Mouse (Mus musculus) intestine, embryonic 16.5 days (tissue): ENCODE measurements around the gene Abcb9. TPM values are rescaled to one million over a fixed set of nuclear protein-coding genes. Genes with fewer than 3 reads are reported as not detected.
A peak's percentile ranks its signal among the peaks of the same experiment; 100 is the strongest.

Experiments used
- ATAC-seq: fragments of 200-750 bp; cut with Nextera tagmentation; 2 replicates; pipeline ENCODE4 v1.8.0; 2017; ENCODE audit warnings: moderate TSS enrichment, moderate library complexity
- H3K27ac ChIP-seq: fragments of 300-500 bp; sonication (generic); 2 replicates; pipeline ENCODE4 v1.5.1; 2014; ENCODE audit warnings: mild to moderate bottlenecking, low read length
- H3K27me3 ChIP-seq: fragments of 300-500 bp; sonication (generic); replicated peaks from 2 replicates; pipeline ENCODE4 v1.6.1; 2014; ENCODE audit warnings: low read length, control low read depth, mixed read lengths; ENCODE audit not compliant: control insufficient read depth, insufficient read depth
- H3K36me3 ChIP-seq: fragments of 300-500 bp; sonication (generic); 2 replicates; pipeline ENCODE4 v1.6.1; 2014; ENCODE audit warnings: low read length, control low read depth; ENCODE audit not compliant: control insufficient read depth, insufficient read depth
- H3K4me1 ChIP-seq: fragments of 300-500 bp; sonication (generic); 2 replicates; pipeline ENCODE4 v1.6.1; 2014; ENCODE audit warnings: low read length, control low read depth, mixed read lengths; ENCODE audit not compliant: control insufficient read depth, insufficient read depth
- H3K4me2 ChIP-seq: fragments of 300-500 bp; sonication (generic); 2 replicates; pipeline ENCODE4 v1.6.1; 2014; ENCODE audit warnings: low read depth, low read length, control low read depth
- H3K4me3 ChIP-seq: fragments of 300-500 bp; sonication (generic); 2 replicates; pipeline ENCODE4 v1.5.1; 2014; ENCODE audit warnings: mild to moderate bottlenecking, low read length
- H3K9ac ChIP-seq: fragments of 300-500 bp; sonication (generic); 2 replicates; pipeline ENCODE4 v1.6.1; 2014; ENCODE audit warnings: low read depth, low read length
- H3K9me3 ChIP-seq: fragments of 300-500 bp; sonication (generic); 2 replicates; pipeline ENCODE4 v1.6.1; 2016; ENCODE audit warnings: low read length, control low read depth; ENCODE audit not compliant: control insufficient read depth
- WGBS: fragments of 180-500 bp; shearing (Covaris S2); extraction: QIAGEN DNeasy Blood & Tissue Kit; methylation state at CpG from one replicate; pipeline ENCODE4 v1.1.7; 2014; 5-methylcytosine and 5-hydroxymethylcytosine counted together
- polyA plus RNA-seq: library from polyadenylated mRNA; unstranded; fragments of >200 nt; fragmentation: Nextera tagmentation; extraction: Ambion mirVana; gene quantifications from 2 replicates; pipeline ENCODE4 v1.2.1, GENCODE M21; 2015

Abcb9 gene
- polyA plus RNA-seq, 1 experiment from 2014 or later = 2.5 TPM

DNA sequence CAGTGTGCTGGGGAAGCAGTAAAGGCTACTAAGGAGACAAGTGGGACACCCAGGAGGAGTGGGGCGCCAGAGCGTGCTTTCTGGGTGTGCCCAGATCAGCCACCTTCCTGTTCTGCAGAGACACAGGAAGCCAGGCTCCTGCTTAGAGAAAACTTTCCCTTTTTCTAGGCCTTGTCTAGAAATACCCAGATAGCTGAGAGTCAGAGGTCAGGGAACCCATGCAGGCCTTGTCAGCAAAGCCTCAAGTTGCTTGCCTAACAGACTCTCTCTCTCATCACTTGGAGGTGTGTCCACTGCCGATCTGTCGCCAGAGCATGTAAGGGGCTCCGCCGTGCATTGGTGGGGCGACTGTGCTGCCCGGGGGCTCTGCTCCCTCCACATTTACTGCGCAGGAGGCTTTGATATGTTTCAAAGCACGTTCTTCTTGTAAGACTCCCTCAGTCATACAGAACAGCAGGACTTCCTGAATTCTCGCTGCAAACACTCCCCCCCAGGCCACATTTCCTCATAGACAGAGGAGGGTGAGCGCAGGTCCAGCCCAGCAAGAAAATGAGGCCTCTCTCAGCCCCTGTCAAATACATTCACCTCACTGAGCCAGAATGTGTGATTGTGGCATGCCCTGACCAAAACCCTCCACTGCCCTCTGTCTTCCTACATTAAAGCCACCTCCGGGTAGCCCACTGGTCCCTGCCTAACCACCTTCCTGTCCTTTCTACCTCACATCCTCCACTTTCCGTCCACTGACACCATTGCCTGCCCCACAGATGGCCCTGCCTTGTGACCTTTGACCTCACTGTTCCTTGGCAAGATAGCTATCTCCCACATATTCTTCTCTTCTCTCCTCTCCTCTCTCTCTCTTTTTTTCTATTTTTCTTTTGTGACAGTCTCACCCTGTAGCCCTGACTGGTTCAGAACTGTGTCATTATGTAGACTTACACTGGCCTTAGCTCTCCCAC is 45.2 kb downstream of the Abcb9 start:
- H3K4me3 ChIP-seq = no peak overlapping the region
- H3K9ac ChIP-seq = peak overlapping the region; percentile 35

DNA sequence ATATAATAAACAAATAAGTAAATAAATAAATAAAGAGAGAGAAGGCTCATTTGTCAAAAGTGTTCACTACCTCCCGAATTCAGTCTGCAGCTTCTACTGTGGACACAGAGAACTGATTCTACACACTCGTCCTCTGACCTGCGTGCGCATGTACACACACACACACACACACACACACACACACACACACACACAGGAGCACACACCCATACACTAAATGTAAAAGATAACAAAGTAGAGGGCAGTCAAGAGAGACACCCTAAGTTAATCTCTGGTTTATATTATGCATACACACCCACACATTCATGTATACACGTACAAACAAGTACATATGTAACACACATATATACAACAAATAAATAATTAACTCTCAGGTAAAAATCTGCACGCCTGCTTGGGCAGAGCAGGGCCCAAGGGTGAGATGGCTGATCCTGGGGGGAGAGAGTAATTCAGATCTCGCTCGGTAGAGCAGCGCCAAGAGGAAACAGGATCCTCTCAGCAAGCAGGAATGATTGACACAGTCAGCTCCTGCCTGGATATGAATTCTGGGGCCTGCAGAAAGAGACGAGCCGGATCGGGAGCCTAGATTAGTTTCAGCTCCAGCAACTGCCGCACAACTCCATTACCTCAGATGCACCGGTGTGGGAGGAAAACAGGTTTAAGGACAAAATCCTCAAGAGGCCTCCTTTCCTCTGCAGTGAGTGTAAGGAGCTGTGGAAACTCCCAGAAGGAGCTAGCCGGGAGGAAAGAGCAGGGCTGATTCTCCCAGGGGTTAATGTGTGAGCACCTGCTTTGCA is 46.2 kb downstream of the Abcb9 start:
- peak overlapping the region; percentile 10; the same call in 1 of the 2 replicates for H3K4me2 ChIP-seq
- peaks cover 19% of the 10 kb centered on the region for H3K4me1 ChIP-seq
- H3K36me3 ChIP-seq = no peaks in the 10 kb centered on the region
- peak overlapping the region; percentile 35 for H3K9ac ChIP-seq
- peak overlapping the region; percentile 82 for H3K27ac ChIP-seq
- no peak for ATAC-seq
- H3K4me3 ChIP-seq = no peak overlapping the region
- H3K27me3 ChIP-seq = no peaks in the 10 kb centered on the region
- no peaks in the 10 kb centered on the region for H3K9me3 ChIP-seq
- WGBS = 66% methylated on average over 15 of the region's 15 CpGs

More for the DNA sequence above, 45.2 kb downstream of the Abcb9 start:
- no peaks in the 10 kb centered on the region for H3K9me3 ChIP-seq
- ATAC-seq = peak; percentile 36
- H3K4me1 ChIP-seq = peaks cover 19% of the 10 kb centered on the region
- H3K27me3 ChIP-seq = no peaks in the 10 kb centered on the region
- WGBS = 56% methylated on average over 14 of the region's 14 CpGs
- H3K27ac ChIP-seq = peak overlapping the region; percentile 82
- no peaks in the 10 kb centered on the region for H3K36me3 ChIP-seq
- H3K4me2 ChIP-seq = peak overlapping the region; percentile 10; the same call in 1 of the 2 replicates

DNA sequence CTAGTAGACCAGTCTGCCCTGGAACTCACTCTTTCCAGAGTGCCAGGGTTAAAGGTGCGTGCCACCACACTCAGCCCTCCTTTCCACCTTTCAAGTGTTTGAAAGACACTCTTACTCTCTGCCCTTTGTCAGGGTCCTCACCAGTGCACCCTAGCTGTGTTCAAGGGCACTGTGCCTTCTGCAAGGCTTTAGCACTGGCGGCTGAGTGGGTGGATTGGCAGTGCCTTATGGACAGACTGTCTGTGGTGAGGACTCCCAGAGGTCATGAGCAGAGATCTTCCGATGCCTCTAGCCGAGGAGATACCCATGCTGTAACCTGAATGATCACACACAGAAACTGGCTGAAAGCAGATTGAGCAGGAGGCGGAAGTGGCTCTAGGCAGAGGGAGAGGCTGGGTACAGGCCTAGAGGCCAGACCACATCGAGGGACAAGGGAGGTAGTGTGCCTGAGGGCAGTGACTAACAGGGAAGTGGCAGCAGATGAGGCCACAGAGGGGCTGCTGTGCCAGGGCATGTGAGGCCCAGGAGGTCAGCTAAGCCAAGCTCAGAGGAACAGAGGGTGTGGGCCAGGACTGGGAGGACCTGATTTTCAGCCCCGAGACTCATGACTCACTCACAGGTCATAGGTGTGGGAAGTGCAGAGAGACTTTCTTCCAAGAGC is 48.7 kb downstream of the Abcb9 start:
- Histone ChIP-seq H3K4me2 (no peak overlapping the region), H3K9me3 (no peaks in the 10 kb centered on the region), H3K4me1 (peaks cover 23% of the 10 kb centered on the region), H3K9ac (peak overlapping the region; percentile 36; the same call in 1 of the 2 replicates), H3K4me3 (no peak overlapping the region), H3K27me3 (no peaks in the 10 kb centered on the region), H3K36me3 (no peaks in the 10 kb centered on the region), H3K27ac (peak overlapping the region; percentile 73)
- ATAC-seq = peak; percentile 89
- 60% methylated on average over 7 of the region's 7 CpGs for WGBS

DNA sequence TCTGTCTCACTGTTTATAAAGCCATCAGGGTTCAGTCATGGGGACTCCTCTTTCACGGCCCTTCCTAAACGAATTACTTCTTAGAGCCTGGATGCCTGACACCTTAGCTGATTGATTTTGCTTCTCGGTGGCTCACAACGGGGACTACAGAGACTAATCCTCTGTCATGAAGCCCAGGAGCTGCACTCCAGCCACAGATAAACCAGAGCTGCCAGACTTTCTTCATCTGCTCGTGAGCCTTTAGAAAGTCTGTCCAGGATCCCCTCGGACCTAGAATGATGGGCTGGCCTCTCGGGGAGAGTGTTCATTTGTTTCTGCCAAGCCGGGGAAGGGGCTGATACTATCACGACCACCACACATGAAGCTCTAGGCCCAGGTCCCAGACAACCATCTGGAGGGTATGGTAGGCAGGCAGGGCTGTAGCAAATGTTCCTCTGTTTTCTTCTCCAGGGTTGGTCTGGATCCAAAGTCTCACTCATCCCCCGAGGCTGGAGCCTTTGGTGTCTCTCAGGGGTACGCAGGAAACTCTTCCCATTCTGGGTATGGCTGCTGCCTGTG is 50.1 kb downstream of the Abcb9 start:
- Histone ChIP-seq H3K36me3 (no peaks in the 10 kb centered on the region), H3K9ac (no peak overlapping the region), H3K4me1 (peaks cover 21% of the 10 kb centered on the region), H3K27me3 (no peaks in the 10 kb centered on the region), H3K27ac (no peak overlapping the region), H3K4me2 (no peak overlapping the region), H3K4me3 (no peak overlapping the region), H3K9me3 (no peaks in the 10 kb centered on the region)
- ATAC-seq = no peak
- WGBS = 36% methylated on average over 11 of the region's 11 CpGs

DNA sequence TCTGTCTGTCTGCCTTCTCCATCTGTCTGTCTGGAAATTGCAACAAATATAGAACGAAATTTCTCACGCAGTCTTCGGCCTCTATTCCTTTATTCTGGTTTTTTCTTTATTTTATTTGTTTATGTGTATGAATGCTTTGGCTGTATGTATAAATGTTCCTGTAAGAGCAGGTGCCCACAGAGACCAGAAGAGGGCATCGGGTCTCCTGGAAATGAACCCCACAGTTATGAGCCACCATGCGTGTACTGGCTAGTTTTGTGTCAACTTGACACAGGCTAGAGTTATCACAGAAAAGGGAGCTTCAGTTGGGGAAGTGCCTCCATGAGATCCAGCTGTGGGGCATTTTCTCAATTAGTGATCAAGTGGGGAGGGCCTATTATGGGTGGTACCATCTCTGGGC is 51.6 kb downstream of the Abcb9 start:
- Histone ChIP-seq H3K4me2 (no peak overlapping the region), H3K4me1 (peaks cover 7% of the 10 kb centered on the region), H3K9ac (no peak overlapping the region), H3K9me3 (no peaks in the 10 kb centered on the region), H3K27me3 (no peaks in the 10 kb centered on the region), H3K4me3 (no peak overlapping the region), H3K27ac (peak overlapping the region; percentile 60), H3K36me3 (no peaks in the 10 kb centered on the region)
- WGBS = 80% methylated on average over 5 of the region's 5 CpGs
- ATAC-seq = no peak

DNA sequence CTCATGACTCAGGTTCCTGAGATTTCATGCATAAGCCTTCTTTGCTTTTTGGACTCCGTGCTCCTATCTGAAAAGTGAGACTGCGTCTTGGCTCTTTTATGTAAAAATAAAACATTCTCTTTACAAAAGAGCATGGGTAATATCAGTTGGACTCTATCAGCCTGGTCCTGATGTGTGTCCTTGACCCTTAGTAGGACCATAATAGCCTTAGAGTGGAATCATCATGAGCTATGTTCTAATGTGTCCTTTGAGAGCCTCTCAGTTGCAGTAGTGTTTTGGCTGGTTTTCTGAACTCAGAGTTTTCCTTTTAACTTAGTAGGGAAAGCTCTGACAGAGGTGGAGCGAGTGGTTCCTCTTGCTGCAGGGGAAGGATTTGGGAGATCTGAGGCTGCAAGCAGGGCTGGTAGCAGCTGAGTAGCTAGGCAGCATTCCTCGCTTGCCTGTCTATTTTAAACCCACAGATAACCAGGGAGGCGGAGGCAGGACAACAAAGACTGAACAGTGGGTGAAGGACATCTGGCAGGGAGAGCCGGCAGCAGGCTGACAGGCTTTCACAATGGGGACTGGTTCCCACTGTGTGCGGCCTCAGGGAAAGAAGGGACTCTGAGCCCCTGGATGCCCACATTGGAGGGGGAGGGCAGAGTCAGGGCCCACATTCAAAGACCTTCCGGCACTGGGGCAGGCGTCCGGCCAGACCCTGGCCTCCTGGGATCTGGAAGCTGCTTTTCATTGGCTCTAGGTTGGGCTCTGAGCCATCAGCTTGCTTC is 52.2 kb downstream of the Abcb9 start:
- WGBS = 56% methylated on average over 10 of the region's 10 CpGs
- H3K4me2 ChIP-seq = no peak overlapping the region
- H3K27ac ChIP-seq = peak overlapping the region; percentile 60
- peaks cover 7% of the 10 kb centered on the region for H3K4me1 ChIP-seq
- no peaks in the 10 kb centered on the region for H3K36me3 ChIP-seq
- no peak overlapping the region for H3K9ac ChIP-seq
- no peaks in the 10 kb centered on the region for H3K9me3 ChIP-seq
- H3K4me3 ChIP-seq = no peak overlapping the region
- no peaks in the 10 kb centered on the region for H3K27me3 ChIP-seq
- 0 out of 2 replicates have a peak, but pooled peaks have one; percentile 23 for ATAC-seq

DNA sequence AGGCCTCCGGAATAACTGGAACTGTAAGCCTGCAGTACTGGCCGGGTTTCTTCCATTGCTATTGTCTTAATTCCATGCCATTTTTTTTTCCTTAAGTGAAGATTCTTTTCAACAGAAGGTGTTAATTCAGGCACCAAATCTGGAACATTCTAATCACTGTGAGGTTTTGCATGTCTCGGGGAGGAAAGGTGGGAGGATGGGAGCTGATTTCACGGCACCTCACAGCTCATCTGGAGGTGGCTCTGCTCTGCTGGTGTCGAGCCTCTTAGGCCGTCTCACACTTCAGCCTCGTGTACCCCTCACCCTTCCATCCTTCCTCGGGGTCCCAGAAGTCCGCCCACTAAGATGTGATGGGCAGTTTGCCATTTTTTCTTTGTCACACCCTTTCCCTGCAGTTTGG is 54.5 kb downstream of the Abcb9 start:
- no peak overlapping the region for H3K4me2 ChIP-seq
- H3K9ac ChIP-seq = no peak overlapping the region
- H3K36me3 ChIP-seq = no peaks in the 10 kb centered on the region
- no peak overlapping the region for H3K4me3 ChIP-seq
- H3K27me3 ChIP-seq = no peaks in the 10 kb centered on the region
- no peaks in the 10 kb centered on the region for H3K9me3 ChIP-seq
- no peak overlapping the region for H3K27ac ChIP-seq
- ATAC-seq = no peak
- peaks cover 3% of the 10 kb centered on the region for H3K4me1 ChIP-seq
- WGBS = 72% methylated on average over 9 of the region's 9 CpGs

DNA sequence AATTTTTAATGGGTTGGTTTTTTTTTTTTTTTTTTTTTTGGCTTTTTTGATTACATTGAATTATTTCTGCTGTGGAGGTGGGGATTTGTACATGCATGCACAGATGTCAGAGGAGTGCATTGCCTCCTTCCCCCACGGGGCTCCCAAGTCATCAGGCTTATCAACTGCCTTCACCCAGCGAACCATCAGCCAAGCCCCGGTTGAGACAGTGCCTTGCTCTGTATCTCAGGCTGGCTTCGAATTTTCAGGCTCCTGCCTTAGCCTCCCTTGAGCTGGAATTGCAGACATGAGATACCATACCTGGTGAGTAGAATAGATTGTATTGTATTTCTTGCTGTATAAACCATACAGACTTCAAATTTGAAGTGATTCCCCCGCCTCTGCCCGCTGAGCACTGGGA is 56.0 kb downstream of the Abcb9 start:
- Histone ChIP-seq H3K4me1 (peaks cover 3% of the 10 kb centered on the region), H3K27me3 (no peaks in the 10 kb centered on the region), H3K9ac (no peak overlapping the region), H3K4me2 (no peak overlapping the region), H3K36me3 (no peaks in the 10 kb centered on the region), H3K9me3 (no peaks in the 10 kb centered on the region), H3K27ac (no peak overlapping the region), H3K4me3 (no peak overlapping the region)
- ATAC-seq = no peak
- WGBS = 86% methylated on average over 6 of the region's 6 CpGs
